Mouse (Mus musculus) midbrain, postnatal 0 days (tissue): Measurements from ENCODE around the gene Fbxl8. TPM values are rescaled to one million over a fixed set of nuclear protein-coding genes. Genes with fewer than 3 reads are reported as not detected.
A peak's percentile ranks its signal among the peaks of the same experiment; 100 is the strongest.

Source experiments
- ATAC-seq: fragments of 200-750 bp; cut with Nextera tagmentation; 2 replicates; pipeline ENCODE4 v1.8.0; 2017; ENCODE audit warnings: moderate number of reproducible peaks, mild to moderate bottlenecking, moderate TSS enrichment, moderate library complexity; ENCODE audit not compliant: low FRiP score
- DNase-seq: peaks from one replicate; pipeline ENCODE4 v3.0.0-alpha.2; 2015; ENCODE audit warnings: low spot score
- H3K27ac ChIP-seq: fragments of 300-500 bp; sonication (generic); 2 replicates; pipeline ENCODE4 v1.5.1; 2014; ENCODE audit warnings: low read depth, mild to moderate bottlenecking, low read length, mixed read lengths
- H3K27me3 ChIP-seq: fragments of 300-500 bp; sonication (generic); 2 replicates; pipeline ENCODE4 v1.6.1; 2014; ENCODE audit warnings: low read length, control low read depth, mixed read lengths; ENCODE audit not compliant: insufficient read depth
- H3K36me3 ChIP-seq: fragments of 300-500 bp; sonication (generic); 2 replicates; pipeline ENCODE4 v1.6.1; 2014; ENCODE audit warnings: low read length, control low read depth, mixed read lengths; ENCODE audit not compliant: insufficient read depth
- H3K4me1 ChIP-seq: fragments of 300-500 bp; sonication (generic); 2 replicates; pipeline ENCODE4 v1.6.1; 2014; ENCODE audit warnings: mild to moderate bottlenecking, control low read depth, antibody characterized with exemption, low read length, mixed read lengths; ENCODE audit not compliant: insufficient read depth
- H3K4me2 ChIP-seq: fragments of 300-500 bp; sonication (generic); 2 replicates; pipeline ENCODE4 v1.6.1; 2014; ENCODE audit warnings: low read depth, mild to moderate bottlenecking, low read length, mixed read lengths; ENCODE audit not compliant: poor library complexity, severe bottlenecking
- H3K4me3 ChIP-seq: fragments of 300-500 bp; sonication (generic); 2 replicates; pipeline ENCODE4 v1.5.1; 2014; ENCODE audit warnings: low read depth, mild to moderate bottlenecking, low read length, moderate library complexity
- H3K9ac ChIP-seq: fragments of 300-500 bp; sonication (generic); replicated peaks from 2 replicates; pipeline ENCODE4 v1.6.1; 2014; ENCODE audit warnings: mild to moderate bottlenecking, low read length, moderate library complexity, mixed read lengths; ENCODE audit not compliant: poor library complexity, severe bottlenecking
- H3K9me3 ChIP-seq: fragments of 300-500 bp; sonication (generic); 2 replicates; pipeline ENCODE4 v1.6.1; 2016; ENCODE audit warnings: low read length, control low read depth
- CTCF ChIP-seq: IDR thresholded peaks from 2 replicates; pipeline ENCODE4 v1.5.1; 2016; ENCODE audit warnings: antibody characterized with exemption, mild to moderate bottlenecking
- WGBS: fragments of 180-500 bp; shearing (Covaris S2); extraction: QIAGEN DNeasy Blood & Tissue Kit; methylation state at CpG from one replicate; pipeline ENCODE4 v1.1.7; 2014; 5-methylcytosine and 5-hydroxymethylcytosine counted together
- polyA plus RNA-seq: library from polyadenylated mRNA; unstranded; fragments of >200 nt; fragmentation: Nextera tagmentation; extraction: Ambion mirVana; gene quantifications from 2 replicates; pipeline ENCODE4 v1.2.1, GENCODE M21; 2015
- total RNA-seq: library from RNA; depleted of rRNA; stranded (reverse); fragments of >200 nt; gene quantifications from 2 replicates; pipeline ENCODE4 v1.2.3, GENCODE M21; 2014

Gene Fbxl8
- total and polyA plus RNA-seq, 2 experiments from 2014 or later: 0.77 to 0.83 TPM

DNA sequence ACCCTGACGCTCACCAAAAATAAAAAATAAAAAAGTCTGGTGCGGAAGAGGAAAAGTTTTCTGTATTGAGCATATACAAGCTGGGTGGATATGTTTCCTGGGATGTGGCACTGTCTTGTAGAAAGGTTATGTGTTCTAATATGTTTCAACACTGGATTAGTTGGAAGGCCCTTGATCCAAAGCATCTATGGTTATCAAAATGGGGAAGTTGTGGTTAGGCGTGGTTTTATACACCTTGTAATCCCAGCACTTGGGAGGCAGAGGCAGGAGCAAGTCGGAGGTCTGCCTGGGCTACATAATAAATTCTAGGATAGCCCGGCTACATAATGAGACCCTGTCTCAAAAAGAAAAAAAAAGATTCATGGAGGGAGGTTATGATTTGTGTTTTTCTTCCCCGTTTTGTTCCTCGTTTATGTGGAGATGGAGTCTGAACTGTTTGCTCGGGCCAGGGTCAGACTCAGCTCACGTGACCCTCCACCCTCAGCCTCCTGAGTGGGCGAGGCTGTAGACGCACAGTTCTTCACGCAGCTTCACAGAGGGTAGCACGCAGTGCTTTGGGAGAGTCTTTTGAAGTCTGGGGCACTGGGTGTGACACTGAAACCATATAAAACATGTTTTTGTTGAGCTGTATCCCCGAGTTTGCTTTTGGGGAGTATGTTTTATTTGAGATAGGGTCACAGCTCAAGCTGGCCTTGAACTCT is 26.9 kb upstream of the Fbxl8 start:
- ATAC-seq (no peak), DNase-seq (no peak)
- Histone ChIP-seq H3K36me3 (peaks cover 43% of the 10 kb centered on the region), H3K27ac (no peak overlapping the region), H3K27me3 (no peaks in the 10 kb centered on the region), H3K4me1 (no peaks in the 10 kb centered on the region), H3K4me2 (no peak overlapping the region), H3K4me3 (no peak overlapping the region), H3K9ac (no peak overlapping the region), H3K9me3 (no peaks in the 10 kb centered on the region)
- no peak for TF ChIP-seq CTCF
- 95% methylated on average over 14 of the region's 14 CpGs for WGBS

DNA sequence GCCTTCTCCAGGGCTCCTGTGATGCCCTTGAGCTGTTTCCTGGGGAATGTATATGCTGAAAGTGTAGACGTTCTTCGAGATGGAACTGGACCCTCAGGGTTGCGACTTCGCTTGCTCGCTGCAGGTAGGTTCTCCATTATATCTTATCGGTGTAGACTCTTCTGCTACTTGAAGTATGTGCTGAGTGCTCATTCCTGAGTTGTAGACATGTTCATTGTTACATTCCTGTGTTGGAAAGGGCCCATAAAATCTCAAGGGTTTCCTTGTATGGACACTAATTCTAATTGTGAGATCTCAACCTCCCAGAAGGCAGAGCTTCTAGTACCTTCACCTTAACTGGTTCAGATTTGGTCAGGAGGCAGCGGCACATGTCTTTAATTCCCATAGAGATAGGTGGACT is 23.4 kb upstream of the Fbxl8 start:
- Histone ChIP-seq H3K9me3 (no peaks in the 10 kb centered on the region), H3K27ac (no peak overlapping the region), H3K27me3 (no peaks in the 10 kb centered on the region), H3K9ac (no peak overlapping the region), H3K36me3 (peaks cover 35% of the 10 kb centered on the region), H3K4me2 (no peak overlapping the region), H3K4me1 (no peaks in the 10 kb centered on the region), H3K4me3 (no peak overlapping the region)
- no peak for TF ChIP-seq CTCF
- 97% methylated on average over 7 of the region's 7 CpGs for WGBS
- DNase-seq: no peak
- no peak for ATAC-seq

DNA sequence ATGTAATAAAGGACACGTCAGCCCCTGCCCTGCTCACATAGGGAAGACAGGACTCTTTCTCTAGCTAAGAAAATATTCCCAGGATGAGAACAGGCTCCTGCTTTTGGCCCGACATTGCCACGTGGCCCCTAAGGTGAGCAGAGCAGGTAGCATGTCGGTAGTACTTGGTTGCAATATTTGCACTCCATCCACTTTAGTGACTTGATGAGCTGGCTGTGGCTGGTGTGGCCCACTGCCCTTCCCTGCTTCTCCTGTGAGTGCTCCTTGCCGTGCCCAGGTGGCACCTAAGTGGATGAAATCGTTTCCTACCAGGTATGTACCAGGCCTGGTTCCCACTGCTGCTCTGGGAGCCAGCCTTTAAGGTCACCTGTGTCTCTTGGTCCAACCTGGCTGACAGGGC is 12.5 kb upstream of the Fbxl8 start:
- 94% methylated on average over 6 of the region's 6 CpGs for WGBS
- Histone ChIP-seq H3K9me3 (no peaks in the 10 kb centered on the region), H3K4me1 (peaks cover 5% of the 10 kb centered on the region; the same call in 1 of the 2 replicates), H3K4me3 (no peak overlapping the region), H3K9ac (no peak overlapping the region), H3K27ac (no peak overlapping the region), H3K27me3 (no peaks in the 10 kb centered on the region), H3K4me2 (no peak overlapping the region), H3K36me3 (peaks cover 47% of the 10 kb centered on the region)
- DNase-seq: no peak
- ATAC-seq: no peak
- TF ChIP-seq CTCF: no peak

DNA sequence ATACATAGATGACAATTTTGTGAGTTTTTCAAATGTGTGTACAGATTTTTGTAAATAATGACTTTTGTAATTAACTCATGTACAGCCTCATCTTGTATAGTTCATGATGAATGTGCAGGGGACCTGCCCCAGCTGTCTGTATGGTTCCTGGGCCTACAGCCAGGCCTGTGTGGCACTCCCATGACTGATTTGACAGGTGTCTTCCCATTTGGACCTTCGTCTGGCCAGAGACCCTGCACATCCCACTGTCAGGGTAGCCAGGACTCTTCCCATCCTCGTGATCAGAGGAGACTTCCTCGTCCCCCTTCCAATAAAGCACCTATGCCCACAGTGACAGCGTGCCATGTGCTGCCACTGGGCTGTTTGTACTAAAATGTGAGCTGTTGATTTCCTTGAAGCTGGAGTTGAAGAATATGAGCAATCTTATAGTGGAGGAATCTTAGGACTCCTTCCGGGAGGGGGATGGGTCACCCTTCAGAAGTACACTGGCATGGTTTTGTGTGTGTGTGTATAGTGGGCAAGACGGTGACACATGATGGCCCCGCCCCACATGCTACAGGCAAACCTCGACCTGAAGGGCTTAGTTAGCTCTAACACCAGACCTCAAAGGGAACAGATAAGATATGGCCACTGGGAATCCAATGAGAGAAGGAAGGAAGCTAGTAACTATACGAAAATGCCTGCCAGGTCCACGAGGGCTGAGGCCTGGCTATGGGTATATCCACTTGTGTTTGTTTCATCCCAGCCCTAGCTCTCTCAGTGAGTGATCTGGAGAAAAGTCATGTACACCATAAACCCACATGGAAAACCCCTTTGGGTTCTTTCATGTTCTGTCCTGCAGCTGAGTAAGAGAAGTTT is 11.5 kb upstream of the Fbxl8 start:
- peaks cover 5% of the 10 kb centered on the region; the same call in 1 of the 2 replicates for H3K4me1 ChIP-seq
- H3K36me3 ChIP-seq: peaks cover 41% of the 10 kb centered on the region
- 93% methylated on average over 10 of the region's 10 CpGs for WGBS
- ATAC-seq: no peak
- no peaks in the 10 kb centered on the region for H3K9me3 ChIP-seq
- no peak for TF ChIP-seq CTCF
- H3K27ac ChIP-seq: no peak overlapping the region
- H3K4me3 ChIP-seq: no peak overlapping the region
- DNase-seq: no peak
- no peak overlapping the region for H3K9ac ChIP-seq
- 0 out of 2 replicates have a peak overlapping the region, but pooled peaks have one; percentile 97 for H3K4me2 ChIP-seq
- peaks cover under 1% of the 10 kb centered on the region; the same call in 1 of the 2 replicates for H3K27me3 ChIP-seq

DNA sequence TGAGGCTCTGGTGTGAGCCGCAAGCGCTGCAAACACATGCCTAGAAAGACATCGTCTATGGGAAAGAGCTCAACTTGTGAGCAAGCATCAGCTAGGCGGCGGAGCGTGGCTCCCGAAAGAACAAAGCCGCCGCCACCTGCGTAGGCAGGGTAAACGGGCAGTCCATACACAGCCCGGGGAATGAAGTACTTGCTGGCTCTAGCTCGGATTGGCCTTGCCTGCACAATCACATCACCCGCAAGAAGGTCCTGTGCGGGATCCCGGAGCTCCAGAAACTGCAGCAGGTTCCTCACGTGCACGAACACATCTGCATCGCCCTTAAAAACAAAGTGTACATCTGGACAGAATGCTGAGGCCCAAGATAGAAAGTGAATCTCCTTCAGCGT is 10.7 kb upstream of the Fbxl8 start:
- Histone ChIP-seq H3K4me2 (peak overlapping the region; percentile 97), H3K4me1 (peaks cover 5% of the 10 kb centered on the region; the same call in 1 of the 2 replicates), H3K27ac (peak overlapping the region; percentile 65; the same call in 1 of the 2 replicates), H3K4me3 (peak overlapping the region; percentile 64), H3K27me3 (peaks cover 9% of the 10 kb centered on the region), H3K9me3 (no peaks in the 10 kb centered on the region), H3K36me3 (peaks cover 34% of the 10 kb centered on the region), H3K9ac (peak overlapping the region; percentile 71; the same call in 1 of the 2 replicates)
- ATAC-seq: peak; percentile 27; the same call in 1 of the 2 replicates
- DNase-seq: peak; percentile 21
- no peak for TF ChIP-seq CTCF
- 32% methylated on average over 20 of the region's 20 CpGs for WGBS
